Mouse (Mus musculus) ES-E14 (cell line): ENCODE measurements around the gene Stk24.

Source experiments
- CHD2 ChIP-seq: IDR thresholded peaks from 2 replicates; pipeline ENCODE4 v1.6.1; 2014; ENCODE audit warnings: mild to moderate bottlenecking, low read depth, low read length, inconsistent platforms
- MAFK ChIP-seq: IDR thresholded peaks from 2 replicates; pipeline ENCODE4 v1.6.1; 2014; ENCODE audit warnings: mild to moderate bottlenecking, low read depth, low read length, inconsistent platforms; ENCODE audit not compliant: insufficient read depth
- ZC3H11A ChIP-seq: IDR thresholded peaks from 2 replicates; pipeline ENCODE4 v1.6.1; 2012; ENCODE audit warnings: low read depth, mild to moderate bottlenecking, inconsistent platforms, low read length, borderline replicate concordance
- ZNF384 ChIP-seq: IDR thresholded peaks from 2 replicates; pipeline ENCODE4 v1.6.1; 2012; ENCODE audit warnings: low read depth, low read length, inconsistent platforms

GRCm38 (mm10) chr14:121255469-121255868 lies 124.3 kb downstream of the Stk24 start:
- no peak for TF ChIP-seq ZC3H11A
- no peak for TF ChIP-seq MAFK
- no peak for TF ChIP-seq CHD2
- TF ChIP-seq ZNF384: no peak
